Mouse (Mus musculus) layer of hippocampus, adult 8-10 months (tissue): ENCODE results near the gene Aff1. TPM values are rescaled to one million over a fixed set of nuclear protein-coding genes. Genes with fewer than 3 reads are reported as not detected.

Source experiments
- DNase-seq, 2 experiments: peaks; one replicate each; pipeline ENCODE4 v3.0.0; 2022; ENCODE audit warnings: low spot score in 2 of 2
- total RNA-seq, 4 experiments: library from RNA; stranded (reverse); gene quantifications; 2 replicates each; pipeline ENCODE4 v1.2.4; 2022

Aff1 gene
- total RNA-seq, 4 experiments from 2014 or later = 19.5 to 24.0 (median 21.1) TPM

DNA sequence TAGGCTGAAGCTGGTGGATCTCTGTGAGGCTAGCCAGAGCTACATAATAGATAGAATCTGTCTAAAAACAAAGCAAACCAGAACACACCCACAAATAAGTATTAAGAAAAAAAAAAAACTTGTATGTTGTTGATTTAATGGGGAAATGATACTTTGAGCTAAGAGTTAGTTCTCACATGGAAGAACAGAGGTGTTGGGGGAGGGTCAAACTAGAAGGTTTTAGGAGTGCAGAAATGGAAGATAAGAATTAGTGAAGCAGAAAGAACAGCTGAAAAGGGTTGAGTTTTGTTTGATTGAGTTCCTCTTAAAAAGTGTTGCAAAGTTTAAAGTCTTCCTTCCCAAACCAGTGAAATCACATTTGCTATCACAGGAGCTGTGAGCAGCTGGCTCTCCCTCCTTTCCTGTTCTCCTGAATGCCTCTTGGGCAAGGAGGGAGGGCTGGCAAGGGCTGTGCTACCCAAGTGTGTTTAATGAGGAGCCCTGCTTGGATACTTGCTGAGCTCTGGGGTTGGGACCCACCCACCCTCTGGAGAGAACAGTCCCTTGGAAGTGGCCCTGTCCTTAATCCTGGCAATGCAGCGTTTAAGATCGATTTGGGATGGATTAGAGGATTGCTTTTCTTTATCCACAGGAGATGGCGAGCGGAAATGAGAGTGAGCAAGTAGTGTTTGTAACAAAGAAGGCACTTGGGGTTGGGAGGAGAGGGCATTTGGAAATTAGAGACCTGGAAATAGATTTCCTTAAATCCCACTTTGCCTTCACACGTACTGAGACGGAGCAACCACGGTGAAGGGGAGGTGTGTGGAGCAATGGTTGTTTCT is 57.5 kb downstream of the Aff1 start:
- no peak for DNase-seq

DNA sequence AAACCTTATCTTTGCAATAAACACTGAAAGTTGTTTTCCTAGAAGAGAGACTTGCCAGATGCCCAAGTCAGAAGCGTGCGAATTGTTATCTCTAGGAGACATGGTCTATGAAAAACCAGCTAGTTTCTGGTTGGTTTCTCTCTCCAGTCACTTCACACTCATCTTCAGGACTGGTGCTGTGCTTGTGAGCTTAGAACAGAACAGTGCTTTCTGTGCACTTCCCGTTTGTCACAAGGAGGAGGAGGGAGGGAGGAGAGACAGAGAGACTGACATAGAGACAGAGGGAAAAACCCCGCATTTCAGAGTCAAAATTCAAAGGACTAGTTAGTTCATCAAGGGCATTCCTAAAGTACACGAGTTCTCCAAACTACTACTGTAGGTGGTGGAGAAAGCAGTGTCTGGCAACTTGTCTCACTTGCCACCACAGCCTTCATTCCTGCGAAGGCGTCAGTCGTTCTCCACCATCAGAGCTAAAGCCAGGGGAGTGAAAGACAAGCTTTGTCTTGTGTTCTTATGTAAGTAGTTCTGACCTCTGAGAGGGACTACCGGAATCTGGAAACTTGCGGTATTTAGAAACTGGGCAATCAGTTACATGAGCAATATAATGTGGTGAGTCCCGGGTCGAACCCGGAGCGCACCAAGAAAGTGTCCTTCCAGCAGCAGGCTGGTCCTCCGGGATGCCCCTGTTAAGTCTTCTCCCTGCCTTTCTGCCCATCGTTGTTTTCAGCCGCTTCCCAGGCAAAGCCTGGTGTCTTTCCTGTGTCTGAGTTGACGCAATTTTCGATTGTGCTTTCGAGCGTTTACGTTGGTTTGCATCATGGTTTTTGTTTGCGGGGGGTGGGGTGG is 60.7 kb downstream of the Aff1 start:
- no peak for DNase-seq

- DNase-seq = peak; percentile 58 to 78
Measured at GRCm38 (mm10) chr5:103753511-103754329, 61.5 kb downstream of the Aff1 start.

GRCm38 (mm10) chr5:103754330-103755134 is 62.4 kb downstream of the Aff1 start:
- DNase-seq = no peak

DNA sequence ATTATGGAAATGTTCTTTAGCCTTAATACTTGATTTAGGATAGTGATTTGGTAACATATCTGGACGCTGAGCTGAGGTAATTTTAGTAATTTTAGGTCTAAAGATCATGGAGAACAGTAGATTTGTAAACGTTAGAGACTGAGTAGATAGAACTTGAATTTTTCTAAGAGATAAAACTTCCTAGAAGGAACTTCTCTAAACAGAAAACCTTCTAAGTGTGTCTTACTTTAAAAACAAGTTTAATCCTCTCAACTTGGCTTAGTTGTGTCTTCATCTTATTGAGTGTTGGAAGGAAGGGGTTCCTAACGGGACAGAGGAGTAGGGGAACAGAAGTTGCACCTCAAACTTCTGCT is 62.9 kb downstream of the Aff1 start:
- no peak for DNase-seq

- no peak for DNase-seq
Measured at GRCm38 (mm10) chr5:103756231-103756714, 64.1 kb downstream of the Aff1 start.

- no peak for DNase-seq
Measured at GRCm38 (mm10) chr5:103758491-103758890, 66.3 kb downstream of the Aff1 start.

DNA sequence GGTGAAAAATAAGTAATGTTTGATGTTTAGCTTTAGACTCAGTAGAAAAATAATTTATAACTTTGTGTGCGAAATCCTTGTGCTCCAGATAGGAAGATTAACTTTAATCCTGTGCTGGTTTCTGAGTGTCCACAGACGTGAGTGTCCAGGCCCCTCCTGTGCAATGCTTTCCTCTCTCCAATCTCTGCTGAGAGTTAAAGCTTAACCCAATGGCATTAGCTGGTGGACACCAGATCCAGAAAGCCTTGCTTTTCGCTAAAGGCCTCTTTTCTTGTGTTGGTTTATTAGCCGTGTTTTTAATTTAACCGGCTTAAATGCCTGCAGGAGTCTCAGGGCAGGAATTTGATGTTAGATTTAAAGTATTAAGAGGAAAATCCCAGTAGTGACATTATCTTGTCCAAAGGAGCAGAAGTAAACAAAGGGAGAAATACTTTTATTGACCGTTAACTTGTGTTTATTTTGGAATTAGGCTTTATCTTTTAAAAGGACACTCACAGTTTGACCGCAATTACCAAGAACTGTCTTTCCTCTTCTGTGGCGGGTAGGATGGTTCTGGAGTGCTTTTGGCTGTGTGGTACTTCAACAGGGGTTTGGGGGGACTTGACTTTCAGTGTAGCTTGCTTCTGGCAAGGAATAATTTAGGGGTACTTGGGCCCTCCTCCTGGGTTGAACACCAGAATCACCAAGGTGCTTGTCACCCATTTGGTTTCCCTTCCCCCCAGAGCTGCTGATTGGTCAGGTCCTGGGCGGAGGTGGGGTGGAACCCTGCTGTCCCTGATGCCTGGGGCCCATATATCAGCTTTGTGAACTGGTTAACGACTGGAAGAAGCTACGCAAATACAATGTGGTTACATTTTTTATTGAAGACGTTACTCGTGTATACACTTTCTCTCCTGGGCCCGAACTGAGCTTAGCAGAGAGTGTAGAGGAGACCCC is 67.6 kb downstream of the Aff1 start:
- DNase-seq = no peak

DNA sequence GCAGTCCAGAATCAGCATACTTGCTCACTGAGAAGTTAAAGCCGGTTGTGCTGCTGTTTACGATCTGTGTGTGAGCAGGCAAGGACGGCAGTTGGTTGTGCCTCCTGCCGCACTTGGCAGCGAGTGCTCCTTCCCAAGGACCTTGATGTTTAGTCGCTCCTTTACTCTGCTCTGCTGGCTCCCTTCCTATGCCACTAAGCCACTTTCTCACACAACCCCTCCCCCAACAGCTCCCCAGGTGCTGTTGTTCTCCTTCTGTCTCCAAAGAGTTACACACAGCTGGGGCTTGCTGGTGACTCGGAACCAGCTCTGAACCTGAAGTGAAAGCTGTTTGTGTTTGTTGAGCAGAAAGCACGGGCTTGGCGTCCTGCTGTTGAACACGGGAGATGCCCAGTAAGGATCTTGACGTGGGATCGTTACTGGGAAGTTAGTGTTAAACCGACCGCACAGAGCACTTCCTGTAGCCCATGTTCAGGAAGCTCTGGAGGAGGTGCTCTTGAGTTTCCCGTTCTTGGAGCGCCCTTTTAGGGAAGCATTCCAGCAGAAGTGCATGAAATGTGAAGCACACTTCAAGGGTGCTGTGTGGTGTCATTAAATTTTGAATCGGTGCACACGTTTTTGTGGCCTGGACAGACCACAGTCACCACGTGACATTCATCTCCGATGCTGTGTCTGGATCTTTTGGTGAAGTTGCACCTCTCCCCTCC is 68.4 kb downstream of the Aff1 start:
- no peak for DNase-seq

- no peak for DNase-seq
Measured at GRCm38 (mm10) chr5:103761754-103762153, 69.6 kb downstream of the Aff1 start.

DNA sequence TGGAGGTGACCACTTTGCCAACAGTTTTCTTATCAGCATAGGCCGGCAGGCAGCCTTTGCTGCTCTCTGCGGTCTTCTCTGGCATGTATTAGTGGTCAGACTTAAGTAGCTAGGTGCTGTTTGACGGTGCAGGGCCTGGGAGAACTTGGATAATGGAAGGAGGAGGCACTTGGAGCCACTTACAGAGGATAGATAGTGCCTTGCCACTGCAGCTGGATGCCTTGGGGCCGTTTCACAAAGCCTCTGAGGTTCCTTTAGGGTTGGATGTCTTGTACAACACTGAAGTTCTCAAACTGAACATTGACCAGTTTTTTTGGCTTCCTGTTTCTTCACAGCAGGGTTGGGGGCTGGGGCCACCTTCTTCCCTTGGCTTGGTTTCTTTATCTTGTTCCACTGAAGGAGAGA is 70.7 kb downstream of the Aff1 start:
- no peak for DNase-seq

DNA sequence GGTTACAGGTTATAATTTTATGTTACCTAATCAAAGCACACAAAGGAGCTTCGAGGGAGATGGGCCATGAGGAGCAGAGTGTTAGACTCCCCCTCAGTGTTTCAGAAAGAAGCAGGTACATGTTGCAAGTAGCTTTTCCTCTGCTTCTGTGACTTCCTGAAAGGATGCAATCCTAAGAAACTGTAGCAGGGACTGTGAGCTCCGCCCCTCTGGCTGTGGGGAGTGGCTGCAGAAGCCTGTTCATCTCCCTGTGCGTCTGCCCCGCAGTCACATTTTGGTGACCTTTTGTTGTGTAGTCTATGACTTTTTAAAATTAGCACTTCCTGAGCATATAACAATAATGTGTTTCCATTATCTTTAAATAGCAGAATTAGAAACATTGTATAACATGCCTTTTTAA is 73.2 kb downstream of the Aff1 start:
- no peak for DNase-seq

- no peak for DNase-seq
Measured at GRCm38 (mm10) chr5:103765758-103766431, 73.7 kb downstream of the Aff1 start.

DNA sequence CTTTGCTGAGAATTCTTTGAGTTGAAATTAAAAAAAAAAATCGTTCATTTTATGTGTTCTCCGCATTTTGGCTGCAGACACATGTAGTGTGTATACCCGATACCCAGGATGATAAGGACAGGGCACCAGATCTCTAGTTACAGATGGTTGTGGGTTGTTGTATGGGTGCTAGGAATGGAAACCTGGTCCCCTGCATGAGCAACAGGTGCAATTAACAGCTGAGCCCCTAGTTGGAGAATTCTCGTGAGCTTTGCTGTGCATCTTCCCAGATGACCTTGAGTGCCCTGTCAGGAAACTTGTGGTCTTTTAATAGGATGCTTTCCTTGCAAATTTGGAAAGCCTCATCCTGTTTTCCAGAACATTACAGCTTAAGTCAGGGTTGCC is 74.2 kb downstream of the Aff1 start:
- no peak for DNase-seq

DNA sequence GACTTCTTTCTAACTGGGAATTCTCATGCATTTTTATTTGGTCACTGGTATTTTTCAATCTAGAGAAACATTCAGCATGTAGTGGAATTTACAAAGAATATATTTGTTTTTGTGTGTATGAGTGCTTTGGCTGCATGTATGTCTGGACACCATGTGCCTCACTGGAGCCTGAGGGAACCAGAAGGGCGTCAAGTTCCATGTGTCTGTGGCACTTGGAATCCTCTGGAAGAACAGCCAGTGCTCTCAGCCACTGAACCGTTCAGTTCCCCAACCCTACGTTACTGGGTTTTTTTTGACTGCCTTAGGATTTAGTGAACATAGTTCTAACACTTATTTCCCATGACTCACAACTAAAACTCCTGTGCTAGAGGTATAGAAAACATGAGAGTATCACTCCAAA is 76.8 kb downstream of the Aff1 start:
- no peak for DNase-seq

GRCm38 (mm10) chr5:103769701-103770100 is 77.5 kb downstream of the Aff1 start:
- no peak for DNase-seq

DNA sequence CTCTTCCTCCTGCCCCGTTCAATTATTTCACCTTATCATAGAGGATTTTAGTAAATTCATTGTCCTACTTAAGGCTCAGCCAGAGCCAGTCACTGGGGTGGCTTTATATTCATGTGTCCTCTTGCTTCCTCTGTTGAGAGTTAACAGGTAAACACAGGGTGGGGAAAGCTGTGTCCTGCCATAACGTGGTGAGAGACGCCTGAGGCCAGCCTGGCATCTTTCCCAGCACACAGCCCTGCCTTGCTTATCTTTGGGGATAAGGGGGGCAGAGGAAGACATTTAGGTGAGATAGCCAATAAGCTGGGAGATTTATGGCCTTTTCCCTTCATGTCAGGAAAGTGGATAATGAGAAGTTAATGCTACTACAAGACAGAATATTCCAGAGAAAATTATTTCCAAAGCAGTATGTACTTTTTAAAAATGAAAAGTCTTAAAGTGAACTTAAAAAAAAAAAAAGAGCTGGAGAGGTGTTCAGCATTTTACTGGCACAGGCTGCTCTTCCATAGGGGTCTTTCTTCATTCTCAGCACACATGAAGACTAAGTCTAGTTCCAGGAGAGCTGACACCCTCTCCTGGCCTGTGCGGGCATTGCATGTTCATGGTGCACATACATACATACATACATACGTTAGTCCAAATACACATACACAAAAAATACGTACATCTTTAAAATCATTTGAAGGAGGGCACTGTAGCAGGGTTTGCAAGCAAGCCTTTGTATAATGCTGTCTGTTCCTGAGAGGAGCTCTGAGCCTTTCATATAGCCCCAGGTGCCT is 78.5 kb downstream of the Aff1 start:
- no peak for DNase-seq

DNA sequence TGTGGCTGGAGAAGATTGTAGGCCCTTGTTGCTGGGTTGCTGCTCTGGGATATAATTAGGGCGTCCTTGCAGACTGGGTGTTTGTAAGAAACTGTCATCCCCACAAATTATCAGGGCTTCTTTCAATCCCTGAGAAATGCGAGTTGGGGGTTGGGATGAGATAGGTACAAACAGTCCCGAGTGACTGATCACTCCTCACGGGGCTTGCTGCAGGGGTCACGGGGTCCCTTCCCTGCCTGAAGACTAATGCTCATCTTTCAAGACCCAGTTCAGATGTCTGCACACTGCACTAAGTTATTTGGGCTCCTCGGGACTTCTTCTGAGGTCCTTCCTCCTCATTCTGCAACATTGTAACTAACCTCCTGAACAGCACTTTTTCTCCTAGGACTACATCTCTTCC is 79.2 kb downstream of the Aff1 start:
- no peak for DNase-seq
